Mouse (Mus musculus): ENCODE measurements at regions not wholly inside any gene's neighbourhood (a gene's known extent, or its start where the extent isn't known, plus 50 kb on each side); places are given as distances from the start of the nearest gene placed in this dataset.

- no peak for TF ChIP-seq CTCF (IDR thresholded peaks at IDR 0.05; ENCODE audit: borderline replicate concordance, control insufficient read depth, extremely low read depth, insufficient read depth, low read length, poor library complexity)
- no peak for TF ChIP-seq POLR2A (IDR thresholded peaks at IDR 0.05; ENCODE audit: control insufficient read depth, extremely low read depth, insufficient read depth, low read length, poor library complexity)
Measured at GRCm38 (mm10) chr12:118661214-118661486, 185.0 kb upstream of the Sp8 start.
